Mouse (Mus musculus) cerebellum, postnatal 14 days (tissue): ENCODE measurements around the gene Mdk.

ENCODE experiments used
- DNase-seq, 2 experiments: peaks; one replicate each; pipeline ENCODE4 v3.0.0; 2021; ENCODE audit warnings: mixed read lengths in 2 of 2

The Mdk gene

GRCm38 (mm10) chr2:91906141-91906540 is 26.0 kb downstream of the Mdk start:
- no peak for DNase-seq

GRCm38 (mm10) chr2:91904618-91905307 is 27.3 kb downstream of the Mdk start:
- peak; percentile 40 to 49 for DNase-seq

- no peak for DNase-seq
Observed at GRCm38 (mm10) chr2:91903171-91903925, 28.7 kb downstream of the Mdk start.

GRCm38 (mm10) chr2:91902336-91902735 is 29.8 kb downstream of the Mdk start:
- peak in 1 of 2 experiments; percentile 44 for DNase-seq

- DNase-seq, result no peak
Observed at GRCm38 (mm10) chr2:91900431-91900830, 31.7 kb downstream of the Mdk start.

- DNase-seq, result no peak
Observed at GRCm38 (mm10) chr2:91899141-91899540, 33.0 kb downstream of the Mdk start.

- DNase-seq, result no peak
Observed at GRCm38 (mm10) chr2:91897968-91898367, 34.1 kb downstream of the Mdk start.

GRCm38 (mm10) chr2:91895401-91895800 is 36.7 kb downstream of the Mdk start:
- no peak for DNase-seq

GRCm38 (mm10) chr2:91894716-91895115 is 37.4 kb downstream of the Mdk start:
- DNase-seq, result no peak

GRCm38 (mm10) chr2:91884616-91885015 is 47.5 kb downstream of the Mdk start:
- DNase-seq, result peak; percentile 4 to 25

GRCm38 (mm10) chr2:91883961-91884360 is 48.1 kb downstream of the Mdk start:
- DNase-seq, result peak; percentile 48 to 62
